Mouse (Mus musculus) forebrain, embryonic 14.5 days (tissue): ENCODE measurements around the gene Dynll1. TPM values are rescaled to one million over a fixed set of nuclear protein-coding genes. Genes with fewer than 3 reads are reported as not detected.

Source experiments
- ATAC-seq: fragments of 200-750 bp; cut with Nextera tagmentation; 2 replicates; pipeline ENCODE4 v1.8.0; 2017; ENCODE audit warnings: mild to moderate bottlenecking, moderate library complexity
- DNase-seq: peaks from one replicate; pipeline ENCODE4 v3.0.0-alpha.2; 2015; ENCODE audit warnings: low spot score
- H3K27ac ChIP-seq: fragments of 300-500 bp; sonication (generic); 2 replicates; pipeline ENCODE4 v1.5.1; 2014; ENCODE audit warnings: low read depth, mild to moderate bottlenecking, control low read depth, low read length, moderate library complexity
- H3K27me3 ChIP-seq: fragments of 300-500 bp; sonication (generic); replicated peaks from 2 replicates; pipeline ENCODE4 v1.6.1; 2014; ENCODE audit warnings: low read length, control low read depth, mixed read lengths; ENCODE audit not compliant: control insufficient read depth, insufficient read depth
- H3K36me3 ChIP-seq: fragments of 300-500 bp; sonication (generic); 2 replicates; pipeline ENCODE4 v1.6.1; 2014; ENCODE audit warnings: low read length, control low read depth; ENCODE audit not compliant: control insufficient read depth, insufficient read depth
- H3K4me1 ChIP-seq: fragments of 300-500 bp; sonication (generic); 2 replicates; pipeline ENCODE4 v1.6.1; 2014; ENCODE audit warnings: antibody characterized with exemption, low read length, control low read depth; ENCODE audit not compliant: control insufficient read depth, insufficient read depth
- H3K4me2 ChIP-seq: fragments of 300-500 bp; sonication (generic); 2 replicates; pipeline ENCODE4 v1.6.1; 2014; ENCODE audit warnings: mild to moderate bottlenecking, control low read depth, low read length
- H3K4me3 ChIP-seq: fragments of 300-500 bp; sonication (generic); 2 replicates; pipeline ENCODE4 v1.5.1; 2014; ENCODE audit warnings: low read depth, low read length, control low read depth
- H3K9ac ChIP-seq: fragments of 300-500 bp; sonication (generic); 2 replicates; pipeline ENCODE4 v1.6.1; 2014; ENCODE audit warnings: mild to moderate bottlenecking, low read length, control low read depth, moderate library complexity
- H3K9me3 ChIP-seq: fragments of 300-500 bp; sonication (generic); replicated peaks from 2 replicates; pipeline ENCODE4 v1.6.1; 2016; ENCODE audit warnings: low read length, control low read depth, mixed read lengths; ENCODE audit not compliant: control insufficient read depth
- WGBS: fragments of 180-500 bp; shearing (Covaris S2); extraction: QIAGEN DNeasy Blood & Tissue Kit; methylation state at CpG from one replicate; pipeline ENCODE4 v1.1.7; 2014; 5-methylcytosine and 5-hydroxymethylcytosine counted together
- polyA plus RNA-seq: library from polyadenylated mRNA; unstranded; fragments of >200 nt; fragmentation: Nextera tagmentation; extraction: Ambion mirVana; gene quantifications from 2 replicates; pipeline ENCODE4 v1.2.1, GENCODE M21; 2014

Gene Dynll1
- polyA plus RNA-seq, result 1,615 and 1,740 TPM in 2 replicates

- Histone ChIP-seq H3K4me1 (peaks cover 18% of the 10 kb centered on the region), H3K4me3 (peak within 1 kb of the TSS; percentile 87), H3K36me3 (peaks cover 31% of the 10 kb centered on the region), H3K27ac (peak within 1 kb of the TSS; percentile 94), H3K27me3 (no peaks in the 10 kb centered on the region), H3K4me2 (peak within 1 kb of the TSS; percentile 89), H3K9me3 (no peaks in the 10 kb centered on the region), H3K9ac (peak within 1 kb of the TSS; percentile 89)
- ATAC-seq, result peak; percentile 98
- DNase-seq, result peak; percentile 99
- WGBS, result under 1% methylated on average over 64 of the region's 66 CpGs
Measured at GRCm38 (mm10) chr5:115300792-115301614, at the start of gene Dynll1. TSS of gene Dynll1 (minus strand) at chr5:115300999.

GRCm38 (mm10) chr5:115349225-115349555 is 48.4 kb upstream of the Dynll1 start:
- peaks cover 24% of the 10 kb centered on the region for H3K36me3 ChIP-seq
- H3K9ac ChIP-seq, result peak overlapping the region; percentile 86
- 1% methylated on average over 18 of the region's 18 CpGs for WGBS
- peak overlapping the region; percentile 93 for H3K4me3 ChIP-seq
- peak overlapping the region; percentile 98 for H3K4me2 ChIP-seq
- H3K27ac ChIP-seq, result peak overlapping the region; percentile 85
- no peak for DNase-seq
- H3K4me1 ChIP-seq, result peaks cover 12% of the 10 kb centered on the region
- H3K9me3 ChIP-seq, result 0 out of 2 replicates have a peak, but pooled peaks cover 2% of the 10 kb centered on the region
- no peaks in the 10 kb centered on the region for H3K27me3 ChIP-seq
- peak; percentile 58 for ATAC-seq

- Histone ChIP-seq H3K4me3 (peak within 1 kb of the TSS; percentile 93), H3K27ac (peak within 1 kb of the TSS; percentile 85), H3K9ac (peak within 1 kb of the TSS; percentile 86), H3K27me3 (no peaks in the 10 kb centered on the region), H3K9me3 (0 out of 2 replicates have a peak, but pooled peaks cover 2% of the 10 kb centered on the region), H3K36me3 (peaks cover 29% of the 10 kb centered on the region), H3K4me2 (peak within 1 kb of the TSS; percentile 98), H3K4me1 (peaks cover 12% of the 10 kb centered on the region)
- peak; percentile 99 for DNase-seq
- under 1% methylated on average over 65 of the region's 74 CpGs for WGBS
- ATAC-seq, result peak; percentile 96
Measured at GRCm38 (mm10) chr5:115348546-115349224, 47.9 kb upstream of the Dynll1 start, which contains the start of gene Cox6a1. TSS of gene Cox6a1 (minus strand) at chr5:115348981.

DNA sequence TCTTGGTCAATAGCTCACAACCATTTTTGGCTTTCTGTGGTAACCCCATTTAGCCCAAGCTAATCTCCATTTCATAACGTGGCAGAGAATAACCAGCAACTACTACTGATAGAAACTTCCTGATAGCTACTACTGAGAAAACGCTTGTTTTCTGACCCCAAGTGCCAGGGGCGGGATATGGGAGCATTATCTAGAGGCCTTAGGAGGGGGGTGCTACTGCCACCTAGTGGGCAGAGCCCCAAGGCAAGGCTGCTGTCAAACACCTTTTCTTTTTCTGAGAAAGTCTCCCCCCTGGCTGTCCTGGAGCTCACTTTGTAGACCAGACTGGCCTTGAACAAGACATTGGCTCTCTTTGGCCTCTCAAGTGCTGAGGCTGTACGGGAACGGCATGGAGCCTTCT is 46.8 kb upstream of the Dynll1 start:
- H3K36me3 ChIP-seq, result peaks cover 40% of the 10 kb centered on the region
- WGBS, result 1% methylated on average over 5 of the region's 5 CpGs
- H3K27me3 ChIP-seq, result no peaks in the 10 kb centered on the region
- H3K4me2 ChIP-seq, result peak overlapping the region; percentile 98
- no peak overlapping the region for H3K27ac ChIP-seq
- ATAC-seq, result peak; percentile 30; the same call in 1 of the 2 replicates
- peak overlapping the region; percentile 86; the same call in 1 of the 2 replicates for H3K9ac ChIP-seq
- H3K4me3 ChIP-seq, result peak overlapping the region; percentile 93
- DNase-seq, result peak; percentile 86
- H3K9me3 ChIP-seq, result 0 out of 2 replicates have a peak, but pooled peaks cover 2% of the 10 kb centered on the region
- H3K4me1 ChIP-seq, result peaks cover 12% of the 10 kb centered on the region

GRCm38 (mm10) chr5:115341314-115342165 is 40.7 kb upstream of the Dynll1 start:
- H3K36me3 ChIP-seq, result peaks cover 42% of the 10 kb centered on the region

DNA sequence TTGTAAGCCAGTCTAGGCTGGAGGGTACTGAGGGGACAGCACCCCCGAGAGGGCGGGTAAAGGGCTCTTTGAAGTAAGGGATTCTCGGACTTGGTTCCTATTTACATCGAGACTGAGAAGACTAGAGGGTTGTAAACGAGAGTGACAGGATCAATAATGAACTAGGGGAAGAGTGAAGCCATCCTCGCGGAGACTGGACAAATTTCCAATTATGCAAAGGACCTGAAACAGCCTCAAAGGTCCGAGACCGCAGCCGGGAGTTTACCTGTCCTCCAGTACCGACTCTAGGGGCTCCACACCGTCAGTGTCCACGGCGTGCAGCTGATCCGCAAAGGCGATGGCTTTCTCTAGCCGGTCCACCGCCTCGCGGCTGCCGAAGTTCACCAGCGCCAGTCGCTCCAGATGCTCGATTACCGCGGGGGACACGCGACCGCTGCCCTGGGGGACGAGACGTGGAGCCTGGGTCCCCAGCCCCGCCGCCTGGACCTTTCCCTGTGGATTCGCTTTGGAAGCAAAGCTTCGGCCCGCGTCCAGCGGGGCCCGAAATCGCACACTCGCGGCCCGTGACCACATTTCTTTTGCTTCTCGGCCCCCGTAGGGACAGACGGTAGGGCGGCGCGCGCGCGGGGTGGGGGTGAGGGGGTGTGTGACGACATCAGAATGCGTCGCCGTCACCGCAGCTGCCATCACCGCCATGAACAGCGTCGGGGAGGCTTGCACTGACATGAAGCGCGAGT is 39.9 kb upstream of the Dynll1 start, which contains the start of the genes Gatc and Triap1:
Gene Gatc (minus strand): TSS at position 602 of the 737 bp plus-strand sequence.
Gene Triap1 (plus strand): TSS at position 649 of the 737 bp plus-strand sequence.
- no peaks in the 10 kb centered on the region for H3K27me3 ChIP-seq
- peak within 1 kb of the TSS; percentile 65 for H3K27ac ChIP-seq
- H3K9me3 ChIP-seq, result no peaks in the 10 kb centered on the region
- ATAC-seq (peak; percentile 94), DNase-seq (peak; percentile 92)
- H3K4me3 ChIP-seq, result peak within 1 kb of the TSS; percentile 82
- peaks cover 41% of the 10 kb centered on the region for H3K36me3 ChIP-seq
- under 1% methylated on average over 62 of the region's 62 CpGs for WGBS
- peaks cover 8% of the 10 kb centered on the region for H3K4me1 ChIP-seq
- H3K4me2 ChIP-seq, result peak within 1 kb of the TSS; percentile 52
- peak within 1 kb of the TSS; percentile 88 for H3K9ac ChIP-seq

More at GRCm38 (mm10) chr5:115341314-115342165, 40.7 kb upstream of the Dynll1 start:
- Histone ChIP-seq H3K4me1 (peaks cover 8% of the 10 kb centered on the region), H3K27ac (peak overlapping the region; percentile 65), H3K9ac (peak overlapping the region; percentile 88), H3K27me3 (no peaks in the 10 kb centered on the region), H3K4me2 (peak overlapping the region; percentile 52), H3K9me3 (no peaks in the 10 kb centered on the region), H3K4me3 (peak overlapping the region; percentile 82)
- ATAC-seq (peak; percentile 14; the same call in 1 of the 2 replicates), DNase-seq (no peak)
- WGBS, result 11% methylated on average over 36 of the region's 36 CpGs

DNA sequence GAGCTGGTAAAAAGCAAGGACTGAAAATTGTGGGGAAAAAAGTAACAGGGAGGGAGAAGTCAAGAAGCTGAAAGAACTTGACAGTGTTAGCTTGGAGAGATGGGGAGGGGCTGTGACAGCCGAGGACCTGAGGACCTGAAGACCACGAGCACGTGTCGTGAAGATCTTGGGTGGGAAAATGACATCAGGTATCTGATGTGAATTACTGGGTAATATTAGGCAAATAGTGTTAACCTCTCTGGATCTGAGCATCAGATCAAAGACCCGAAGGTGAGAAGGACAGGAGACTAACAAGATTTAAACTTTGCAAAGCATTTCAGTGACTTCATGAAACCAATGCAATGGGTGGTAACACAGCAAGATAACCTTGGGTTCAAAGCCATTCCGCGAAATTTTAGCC is 39.2 kb upstream of the Dynll1 start:
- Histone ChIP-seq H3K4me3 (peak overlapping the region; percentile 82), H3K4me1 (peaks cover 8% of the 10 kb centered on the region), H3K36me3 (peaks cover 41% of the 10 kb centered on the region), H3K4me2 (peak overlapping the region; percentile 52), H3K27ac (no peak overlapping the region), H3K9ac (peak overlapping the region; percentile 88; the same call in 1 of the 2 replicates), H3K27me3 (no peaks in the 10 kb centered on the region), H3K9me3 (no peaks in the 10 kb centered on the region)
- ATAC-seq (no peak), DNase-seq (no peak)
- WGBS, result 32% methylated on average over 7 of the region's 7 CpGs
